Mouse (Mus musculus): ENCODE results near the gene Dppa2. TPM values are rescaled to one million over a fixed set of nuclear protein-coding genes. Genes with fewer than 3 reads are reported as not detected.

The Dppa2 gene
- polyA plus RNA-seq, 1 experiment, result not detected

GRCm38 (mm10) chr16:48326903-48327302 is 23.2 kb downstream of the Dppa2 start:
- TF ChIP-seq CTCF (IDR thresholded peaks at IDR 0.05; ENCODE audit: extremely low read depth, insufficient read depth, low read length), result no peak
- no peak for TF ChIP-seq POLR2A (IDR thresholded peaks at IDR 0.05; ENCODE audit: extremely low read depth, insufficient read depth, low read length)
- Histone ChIP-seq H3K4me3 (ENCODE audit: insufficient read depth, low read length) (no peak overlapping the region), H3K27ac (ENCODE audit: insufficient read depth, low read length) (no peak overlapping the region), H3K4me1 (ENCODE audit: control insufficient read depth, insufficient read depth, low read length) (no peaks in the 10 kb centered on the region)

GRCm38 (mm10) chr16:48328420-48328819 is 24.7 kb downstream of the Dppa2 start:
- H3K4me1 ChIP-seq (ENCODE audit: control insufficient read depth, insufficient read depth, low read length), result no peaks in the 10 kb centered on the region
- H3K27ac ChIP-seq (ENCODE audit: insufficient read depth, low read length), result no peak overlapping the region
- no peak overlapping the region for H3K4me3 ChIP-seq (ENCODE audit: insufficient read depth, low read length)
- TF ChIP-seq POLR2A (IDR thresholded peaks at IDR 0.05; ENCODE audit: extremely low read depth, insufficient read depth, low read length) (no peak), CTCF (IDR thresholded peaks at IDR 0.05; ENCODE audit: extremely low read depth, insufficient read depth, low read length) (no peak)

GRCm38 (mm10) chr16:48331822-48332221 is 28.1 kb downstream of the Dppa2 start:
- no peak overlapping the region for H3K27ac ChIP-seq (ENCODE audit: insufficient read depth, low read length)
- H3K4me3 ChIP-seq (ENCODE audit: insufficient read depth, low read length), result no peak overlapping the region
- TF ChIP-seq POLR2A (IDR thresholded peaks at IDR 0.05; ENCODE audit: extremely low read depth, insufficient read depth, low read length) (no peak), CTCF (IDR thresholded peaks at IDR 0.05; ENCODE audit: extremely low read depth, insufficient read depth, low read length) (no peak)
- H3K4me1 ChIP-seq (ENCODE audit: control insufficient read depth, insufficient read depth, low read length), result no peaks in the 10 kb centered on the region

GRCm38 (mm10) chr16:48335326-48335725 is 31.6 kb downstream of the Dppa2 start:
- Histone ChIP-seq H3K4me1 (ENCODE audit: control insufficient read depth, insufficient read depth, low read length) (no peaks in the 10 kb centered on the region), H3K27ac (ENCODE audit: insufficient read depth, low read length) (no peak overlapping the region), H3K4me3 (ENCODE audit: insufficient read depth, low read length) (no peak overlapping the region)
- TF ChIP-seq CTCF (IDR thresholded peaks at IDR 0.05; ENCODE audit: extremely low read depth, insufficient read depth, low read length) (no peak), POLR2A (IDR thresholded peaks at IDR 0.05; ENCODE audit: extremely low read depth, insufficient read depth, low read length) (no peak)

GRCm38 (mm10) chr16:48344193-48344592 is 40.5 kb downstream of the Dppa2 start:
- TF ChIP-seq CTCF (IDR thresholded peaks at IDR 0.05; ENCODE audit: extremely low read depth, insufficient read depth, low read length) (no peak), POLR2A (IDR thresholded peaks at IDR 0.05; ENCODE audit: extremely low read depth, insufficient read depth, low read length) (no peak)
- H3K27ac ChIP-seq (ENCODE audit: insufficient read depth, low read length), result no peak overlapping the region
- H3K4me1 ChIP-seq (ENCODE audit: control insufficient read depth, insufficient read depth, low read length), result no peaks in the 10 kb centered on the region
- H3K4me3 ChIP-seq (ENCODE audit: insufficient read depth, low read length), result no peak overlapping the region

GRCm38 (mm10) chr16:48347246-48347645 is 43.5 kb downstream of the Dppa2 start:
- Histone ChIP-seq H3K4me1 (ENCODE audit: control insufficient read depth, insufficient read depth, low read length) (no peaks in the 10 kb centered on the region), H3K27ac (ENCODE audit: insufficient read depth, low read length) (no peak overlapping the region), H3K4me3 (ENCODE audit: insufficient read depth, low read length) (no peak overlapping the region)
- TF ChIP-seq POLR2A (IDR thresholded peaks at IDR 0.05; ENCODE audit: extremely low read depth, insufficient read depth, low read length) (no peak), CTCF (IDR thresholded peaks at IDR 0.05; ENCODE audit: extremely low read depth, insufficient read depth, low read length) (no peak)

- Histone ChIP-seq H3K4me3 (ENCODE audit: insufficient read depth, low read length) (no peak overlapping the region), H3K4me1 (ENCODE audit: control insufficient read depth, insufficient read depth, low read length) (no peaks in the 10 kb centered on the region), H3K27ac (ENCODE audit: insufficient read depth, low read length) (no peak overlapping the region)
- TF ChIP-seq CTCF (IDR thresholded peaks at IDR 0.05; ENCODE audit: extremely low read depth, insufficient read depth, low read length), result no peak
- no peak for TF ChIP-seq POLR2A (IDR thresholded peaks at IDR 0.05; ENCODE audit: extremely low read depth, insufficient read depth, low read length)
Measured at GRCm38 (mm10) chr16:48355716-48356115, 52.0 kb downstream of the Dppa2 start.

GRCm38 (mm10) chr16:48356417-48356816 is 52.7 kb downstream of the Dppa2 start:
- TF ChIP-seq POLR2A (IDR thresholded peaks at IDR 0.05; ENCODE audit: extremely low read depth, insufficient read depth, low read length), result no peak
- no peak for TF ChIP-seq CTCF (IDR thresholded peaks at IDR 0.05; ENCODE audit: extremely low read depth, insufficient read depth, low read length)
- Histone ChIP-seq H3K4me3 (ENCODE audit: insufficient read depth, low read length) (no peak overlapping the region), H3K4me1 (ENCODE audit: control insufficient read depth, insufficient read depth, low read length) (no peaks in the 10 kb centered on the region), H3K27ac (ENCODE audit: insufficient read depth, low read length) (no peak overlapping the region)

- H3K4me1 ChIP-seq (ENCODE audit: control insufficient read depth, insufficient read depth, low read length), result no peaks in the 10 kb centered on the region
- TF ChIP-seq POLR2A (IDR thresholded peaks at IDR 0.05; ENCODE audit: extremely low read depth, insufficient read depth, low read length), result no peak
- no peak for TF ChIP-seq CTCF (IDR thresholded peaks at IDR 0.05; ENCODE audit: extremely low read depth, insufficient read depth, low read length)
- H3K4me3 ChIP-seq (ENCODE audit: insufficient read depth, low read length), result no peak overlapping the region
- H3K27ac ChIP-seq (ENCODE audit: insufficient read depth, low read length), result no peak overlapping the region
Measured at GRCm38 (mm10) chr16:48360887-48361286, 57.2 kb downstream of the Dppa2 start.

GRCm38 (mm10) chr16:48366801-48367200 is 63.1 kb downstream of the Dppa2 start:
- no peak overlapping the region for H3K27ac ChIP-seq (ENCODE audit: insufficient read depth, low read length)
- no peaks in the 10 kb centered on the region for H3K4me1 ChIP-seq (ENCODE audit: control insufficient read depth, insufficient read depth, low read length)
- no peak overlapping the region for H3K4me3 ChIP-seq (ENCODE audit: insufficient read depth, low read length)
- TF ChIP-seq CTCF (IDR thresholded peaks at IDR 0.05; ENCODE audit: extremely low read depth, insufficient read depth, low read length), result no peak
- no peak for TF ChIP-seq POLR2A (IDR thresholded peaks at IDR 0.05; ENCODE audit: extremely low read depth, insufficient read depth, low read length)

Data from cortical plate, adult 2 months (tissue).